Mouse (Mus musculus): Measurements from ENCODE around the gene Cct2. TPM values are rescaled to one million over a fixed set of nuclear protein-coding genes. Genes with fewer than 3 reads are reported as not detected.

The Cct2 gene
- polyA plus RNA-seq (2012): 2.0 and 3.3 TPM in 2 replicates

DNA sequence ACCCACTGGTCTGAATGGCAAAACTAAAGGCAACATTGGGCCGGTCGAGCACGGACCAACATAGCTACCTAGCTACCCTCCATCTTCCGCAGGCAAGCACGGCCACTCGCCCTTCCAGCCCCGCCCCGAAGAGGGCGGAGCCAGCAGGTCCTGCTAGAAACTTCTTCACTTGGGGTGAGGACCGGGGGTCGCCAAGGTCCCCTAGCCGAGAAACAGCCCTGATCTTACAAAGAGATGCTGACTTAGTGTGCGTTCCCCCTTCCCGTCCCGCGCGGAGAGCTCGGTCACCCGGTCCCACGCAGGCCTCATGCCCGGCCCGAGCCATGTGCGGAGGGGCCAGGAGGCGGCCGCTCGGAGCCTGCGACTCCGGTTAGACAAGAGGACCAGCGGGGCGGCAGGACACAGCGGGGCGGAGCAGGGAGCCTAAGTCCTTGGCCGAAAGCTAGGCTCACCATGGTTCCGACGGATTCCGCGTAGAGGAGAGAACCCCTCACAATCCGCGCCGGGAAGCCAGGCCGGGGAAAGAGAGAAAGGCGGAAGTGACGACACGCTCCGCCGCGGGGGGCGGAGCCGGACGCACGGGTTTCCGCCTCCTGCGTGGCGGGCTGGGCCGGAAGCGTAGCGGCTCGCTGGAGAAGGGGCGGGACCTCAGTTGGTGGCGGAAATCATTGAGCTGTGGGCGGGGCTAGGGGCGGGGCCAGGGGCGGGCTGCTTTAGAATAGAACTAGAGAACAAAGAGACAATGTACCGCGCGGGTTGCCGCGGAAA lies at the start of gene Cct2:
Gene Cct2, minus strand, starts transcription at position 561 of the 768 bp plus-strand sequence.
- no peaks in the 10 kb centered on the region for H3K27me3 ChIP-seq (ENCODE audit: control insufficient read depth)
- H3K4me3 ChIP-seq (replicated peaks): peak within 1 kb of the TSS; percentile 99
- H3K36me3 ChIP-seq (ENCODE audit: control insufficient read depth): peaks cover 37% of the 10 kb centered on the region
- TF ChIP-seq GATA1 (IDR thresholded peaks at IDR 0.05; ENCODE audit: low read length) (no peak), TAL1 (IDR thresholded peaks at IDR 0.05; ENCODE audit: low read length) (no peak)
- H3K9me3 ChIP-seq (ENCODE audit: control insufficient read depth, low read length): no peaks in the 10 kb centered on the region
- peaks cover 40% of the 10 kb centered on the region for H3K4me1 ChIP-seq (ENCODE audit: control insufficient read depth)

DNA sequence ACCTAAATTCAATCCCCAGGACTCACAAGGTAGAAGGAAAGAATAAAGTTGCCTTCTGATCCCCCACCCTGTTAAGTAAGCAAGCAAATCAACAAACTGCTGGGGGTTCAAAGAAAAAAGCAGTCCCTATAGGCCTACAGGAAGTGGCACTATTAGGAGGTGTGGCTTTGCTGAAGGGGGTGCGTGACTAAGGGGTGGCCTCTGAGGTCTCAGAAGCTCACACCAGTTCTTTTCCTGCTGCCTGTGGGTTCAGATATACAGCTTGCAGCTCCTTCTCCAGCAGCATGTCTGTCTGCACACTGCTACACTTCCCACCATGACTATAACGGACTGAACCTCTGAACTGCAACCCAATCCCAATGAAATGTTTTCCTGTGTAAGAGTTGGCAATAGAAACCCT lies 48.9 kb upstream of the Cct2 start:
- Histone ChIP-seq H3K4me1 (ENCODE audit: control insufficient read depth) (peaks cover 93% of the 10 kb centered on the region), H3K9me3 (ENCODE audit: control insufficient read depth, low read length) (no peaks in the 10 kb centered on the region), H3K36me3 (ENCODE audit: control insufficient read depth) (peaks cover 74% of the 10 kb centered on the region), H3K27me3 (ENCODE audit: control insufficient read depth) (no peaks in the 10 kb centered on the region), H3K4me3 (replicated peaks) (peak overlapping the region; percentile 40)
- TF ChIP-seq TAL1 (IDR thresholded peaks at IDR 0.05; ENCODE audit: low read length) (no peak), GATA1 (IDR thresholded peaks at IDR 0.05; ENCODE audit: low read length) (no peak)

- Histone ChIP-seq H3K4me3 (replicated peaks) (no peak overlapping the region), H3K4me1 (ENCODE audit: control insufficient read depth) (peaks cover 95% of the 10 kb centered on the region), H3K36me3 (ENCODE audit: control insufficient read depth) (peaks cover 68% of the 10 kb centered on the region)
Measured at GRCm38 (mm10) chr10:117111455-117111854, 47.8 kb upstream of the Cct2 start.

DNA sequence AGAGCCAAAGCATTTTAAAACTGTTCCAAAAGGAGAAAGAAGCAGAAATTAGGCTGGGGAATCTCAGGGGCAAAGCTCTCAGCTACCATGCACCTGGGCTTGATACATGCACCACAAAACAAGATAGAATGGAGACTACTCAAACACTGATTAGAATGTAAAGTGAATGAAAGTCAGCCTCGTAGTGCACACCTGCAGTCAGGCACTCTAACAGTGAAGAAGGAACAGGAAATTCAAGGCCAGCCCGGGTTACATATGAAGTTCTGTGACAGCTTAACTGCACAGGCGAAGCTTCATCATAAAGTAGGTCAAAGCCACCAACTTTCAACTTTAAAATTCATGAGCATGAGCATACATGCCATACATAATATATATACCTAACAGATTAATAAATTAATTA lies 46.7 kb upstream of the Cct2 start:
- Histone ChIP-seq H3K4me1 (ENCODE audit: control insufficient read depth) (peaks cover 96% of the 10 kb centered on the region), H3K36me3 (ENCODE audit: control insufficient read depth) (peaks cover 64% of the 10 kb centered on the region), H3K4me3 (replicated peaks) (no peak overlapping the region), H3K27me3 (ENCODE audit: control insufficient read depth) (no peaks in the 10 kb centered on the region), H3K9me3 (ENCODE audit: control insufficient read depth, low read length) (no peaks in the 10 kb centered on the region)
- no peak for TF ChIP-seq GATA1 (IDR thresholded peaks at IDR 0.05; ENCODE audit: low read length)
- TF ChIP-seq TAL1 (IDR thresholded peaks at IDR 0.05; ENCODE audit: low read length): no peak

More at GRCm38 (mm10) chr10:117111455-117111854, 47.8 kb upstream of the Cct2 start:
- Histone ChIP-seq H3K27me3 (ENCODE audit: control insufficient read depth) (no peaks in the 10 kb centered on the region), H3K9me3 (ENCODE audit: control insufficient read depth, low read length) (no peaks in the 10 kb centered on the region)
- TF ChIP-seq TAL1 (IDR thresholded peaks at IDR 0.05; ENCODE audit: low read length) (no peak), GATA1 (IDR thresholded peaks at IDR 0.05; ENCODE audit: low read length) (no peak)

DNA sequence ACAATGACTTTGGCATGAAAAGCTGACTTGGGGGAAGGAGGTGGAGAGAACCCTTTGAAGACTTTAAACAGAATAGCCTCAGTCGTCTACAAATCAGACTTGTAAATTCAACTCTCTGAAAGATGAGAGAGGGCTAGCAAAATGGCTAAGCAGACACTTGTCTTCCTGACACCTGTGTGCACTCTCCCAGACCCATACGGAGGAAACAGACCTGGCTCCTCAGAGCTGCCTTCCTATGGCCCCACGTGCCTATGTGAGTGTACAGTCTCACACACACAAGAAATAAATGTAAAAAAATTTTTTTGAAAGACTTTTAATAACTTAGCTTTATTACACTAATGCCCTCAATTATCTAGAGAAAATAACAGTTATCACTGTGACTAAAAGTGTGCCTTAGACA lies 43.1 kb upstream of the Cct2 start:
- H3K9me3 ChIP-seq (ENCODE audit: control insufficient read depth, low read length): no peaks in the 10 kb centered on the region
- peaks cover 69% of the 10 kb centered on the region for H3K36me3 ChIP-seq (ENCODE audit: control insufficient read depth)
- H3K4me3 ChIP-seq (replicated peaks): peak overlapping the region; percentile 17
- TF ChIP-seq TAL1 (IDR thresholded peaks at IDR 0.05; ENCODE audit: low read length) (no peak), GATA1 (IDR thresholded peaks at IDR 0.05; ENCODE audit: low read length) (no peak)
- H3K27me3 ChIP-seq (ENCODE audit: control insufficient read depth): no peaks in the 10 kb centered on the region
- peaks cover 98% of the 10 kb centered on the region for H3K4me1 ChIP-seq (ENCODE audit: control insufficient read depth)

- peaks cover 95% of the 10 kb centered on the region for H3K4me1 ChIP-seq (ENCODE audit: control insufficient read depth)
- H3K36me3 ChIP-seq (ENCODE audit: control insufficient read depth): peaks cover 67% of the 10 kb centered on the region
- no peaks in the 10 kb centered on the region for H3K27me3 ChIP-seq (ENCODE audit: control insufficient read depth)
- no peaks in the 10 kb centered on the region for H3K9me3 ChIP-seq (ENCODE audit: control insufficient read depth, low read length)
- H3K4me3 ChIP-seq (replicated peaks): peak overlapping the region; percentile 46
- TF ChIP-seq GATA1 (IDR thresholded peaks at IDR 0.05; ENCODE audit: low read length) (peak; percentile 55), TAL1 (IDR thresholded peaks at IDR 0.05; ENCODE audit: low read length) (peak; percentile 80)
Measured at GRCm38 (mm10) chr10:117106244-117106643, 42.6 kb upstream of the Cct2 start.

GRCm38 (mm10) chr10:117105015-117105414 lies 41.4 kb upstream of the Cct2 start:
- no peak for TF ChIP-seq GATA1 (IDR thresholded peaks at IDR 0.05; ENCODE audit: low read length)
- no peak for TF ChIP-seq TAL1 (IDR thresholded peaks at IDR 0.05; ENCODE audit: low read length)
- H3K27me3 ChIP-seq (ENCODE audit: control insufficient read depth): no peaks in the 10 kb centered on the region
- peaks cover 69% of the 10 kb centered on the region for H3K36me3 ChIP-seq (ENCODE audit: control insufficient read depth)
- H3K4me3 ChIP-seq (replicated peaks): peak overlapping the region; percentile 46
- H3K4me1 ChIP-seq (ENCODE audit: control insufficient read depth): peaks cover 90% of the 10 kb centered on the region
- H3K9me3 ChIP-seq (ENCODE audit: control insufficient read depth, low read length): no peaks in the 10 kb centered on the region

DNA sequence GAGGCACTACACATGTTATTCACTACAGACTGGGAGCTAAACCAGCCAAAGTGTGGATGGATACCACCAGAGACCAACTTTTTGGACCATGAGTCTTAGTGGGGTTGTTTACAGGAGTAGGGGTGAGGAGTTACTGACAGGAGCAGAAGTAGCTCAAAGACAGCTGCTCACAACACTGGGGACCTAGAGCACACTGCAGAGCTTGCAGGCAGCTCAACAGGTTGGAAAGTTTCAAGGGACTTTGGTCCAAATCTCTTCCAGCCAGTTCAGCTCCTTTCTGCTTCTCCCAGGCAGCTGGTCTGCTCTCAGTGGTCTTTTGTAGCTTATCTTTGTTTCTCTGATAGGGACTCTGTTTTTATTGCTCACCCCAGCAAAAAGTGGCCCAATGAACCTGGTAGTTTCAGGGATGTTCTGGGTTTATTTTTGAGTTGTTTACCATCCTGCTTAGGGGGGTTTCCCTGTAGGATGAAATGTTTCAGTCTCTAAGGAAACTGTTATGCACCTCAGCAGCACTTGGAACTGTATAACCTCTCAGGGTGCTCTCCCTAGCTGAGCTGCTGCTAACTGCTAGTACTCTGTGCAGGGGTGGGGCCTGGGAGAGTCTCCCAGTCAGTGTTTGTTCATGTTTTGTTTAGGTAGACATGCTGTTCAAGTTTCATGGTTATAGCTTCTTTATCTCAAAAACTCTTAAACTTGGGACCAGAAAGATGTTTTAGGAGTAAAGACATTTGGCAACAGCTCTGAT lies 40.4 kb upstream of the Cct2 start:
- no peaks in the 10 kb centered on the region for H3K9me3 ChIP-seq (ENCODE audit: control insufficient read depth, low read length)
- H3K4me3 ChIP-seq (replicated peaks): peak overlapping the region; percentile 18
- H3K36me3 ChIP-seq (ENCODE audit: control insufficient read depth): peaks cover 70% of the 10 kb centered on the region

DNA sequence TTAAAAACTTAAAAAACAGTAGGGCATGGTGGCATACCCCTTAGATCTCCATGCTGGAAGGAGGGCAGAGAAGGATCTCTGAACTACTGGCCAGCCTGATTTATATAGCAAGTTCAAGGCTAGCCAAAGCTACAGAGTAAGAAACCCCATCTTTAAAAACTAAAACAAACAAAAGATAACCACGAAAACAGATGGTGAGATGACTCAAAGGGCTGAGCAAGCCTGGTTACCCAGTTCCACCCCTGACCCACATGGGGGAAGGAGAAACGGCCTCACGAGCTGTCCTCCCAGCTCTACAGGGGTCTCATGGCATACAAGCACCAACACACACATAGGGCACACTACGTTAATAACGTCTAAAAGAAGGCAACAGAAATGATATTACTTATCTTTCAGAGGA lies 36.6 kb upstream of the Cct2 start:
- peaks cover 89% of the 10 kb centered on the region for H3K36me3 ChIP-seq (ENCODE audit: control insufficient read depth)

More for the DNA sequence above, 40.4 kb upstream of the Cct2 start:
- Histone ChIP-seq H3K4me1 (ENCODE audit: control insufficient read depth) (peaks cover 90% of the 10 kb centered on the region), H3K27me3 (ENCODE audit: control insufficient read depth) (no peaks in the 10 kb centered on the region)
- TF ChIP-seq TAL1 (IDR thresholded peaks at IDR 0.05; ENCODE audit: low read length): no peak
- TF ChIP-seq GATA1 (IDR thresholded peaks at IDR 0.05; ENCODE audit: low read length): no peak

More for the DNA sequence above, 36.6 kb upstream of the Cct2 start:
- TF ChIP-seq GATA1 (IDR thresholded peaks at IDR 0.05; ENCODE audit: low read length) (no peak), TAL1 (IDR thresholded peaks at IDR 0.05; ENCODE audit: low read length) (no peak)
- Histone ChIP-seq H3K4me1 (ENCODE audit: control insufficient read depth) (peaks cover 82% of the 10 kb centered on the region), H3K9me3 (ENCODE audit: control insufficient read depth, low read length) (no peaks in the 10 kb centered on the region), H3K27me3 (ENCODE audit: control insufficient read depth) (no peaks in the 10 kb centered on the region), H3K4me3 (replicated peaks) (no peak overlapping the region)

All from erythroblast, embryonic 14.5 days (primary cell).